Mouse (Mus musculus) right cerebral cortex, postnatal 36 days (tissue): Measurements from ENCODE around the gene Bcl2a1b.
"Not testable (repeated sequence)": the region's sequence is repeated elsewhere in the genome, so short reads cannot be mapped to it uniquely, and the experiment has no call there.

ENCODE experiments used
- DNase-seq, 2 experiments: peaks; one replicate each; pipeline ENCODE4 v3.0.0; 2022; ENCODE audit warnings: low spot score in 2 of 2, mixed read lengths in 1 of 2

Bcl2a1b gene

DNA sequence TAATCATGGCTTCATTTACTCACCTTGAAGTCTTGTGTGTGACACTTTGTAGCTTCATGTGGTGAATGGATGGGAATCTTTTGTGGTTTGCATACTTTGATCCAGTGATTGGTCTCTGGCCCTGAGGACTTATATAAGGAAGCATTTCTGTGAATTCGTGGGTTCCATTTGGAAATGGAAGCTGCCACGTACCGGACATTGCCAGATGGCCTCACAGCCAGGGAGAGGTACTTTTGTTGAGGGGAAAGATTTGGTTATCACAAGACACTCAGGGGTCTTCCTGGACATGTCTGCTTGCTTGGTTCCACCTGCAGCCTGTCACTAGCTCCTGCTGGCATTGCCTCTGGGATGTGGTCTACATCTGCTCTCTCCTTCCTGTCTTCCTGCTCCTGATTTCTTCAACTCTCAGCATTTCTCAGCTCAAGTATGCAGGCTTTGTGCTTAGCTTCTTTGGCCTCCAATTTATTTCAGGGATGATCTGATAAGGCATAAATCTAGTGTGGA, 41.6 kb downstream of the Bcl2a1b start:
- not testable (repeated sequence) for DNase-seq

DNA sequence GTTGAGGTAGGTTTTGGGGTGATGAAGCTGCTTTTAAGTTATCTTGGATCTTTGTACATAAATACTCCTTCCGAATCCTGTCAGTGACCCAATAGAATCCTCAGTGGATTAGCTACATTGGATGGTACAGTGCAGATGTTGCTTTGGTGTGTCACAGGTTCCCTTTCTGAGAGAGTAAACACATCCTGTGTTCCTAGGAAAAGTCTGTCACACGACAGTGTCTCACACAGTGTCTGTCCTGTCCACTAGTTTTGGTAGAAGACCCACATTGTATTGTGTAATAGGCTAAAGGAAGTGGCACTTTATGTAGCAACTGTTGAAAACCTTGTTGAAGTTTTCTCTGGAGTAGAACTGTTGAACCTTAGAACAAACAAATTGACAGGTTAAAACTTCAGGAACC, 54.4 kb downstream of the Bcl2a1b start:
- no peak for DNase-seq

DNA sequence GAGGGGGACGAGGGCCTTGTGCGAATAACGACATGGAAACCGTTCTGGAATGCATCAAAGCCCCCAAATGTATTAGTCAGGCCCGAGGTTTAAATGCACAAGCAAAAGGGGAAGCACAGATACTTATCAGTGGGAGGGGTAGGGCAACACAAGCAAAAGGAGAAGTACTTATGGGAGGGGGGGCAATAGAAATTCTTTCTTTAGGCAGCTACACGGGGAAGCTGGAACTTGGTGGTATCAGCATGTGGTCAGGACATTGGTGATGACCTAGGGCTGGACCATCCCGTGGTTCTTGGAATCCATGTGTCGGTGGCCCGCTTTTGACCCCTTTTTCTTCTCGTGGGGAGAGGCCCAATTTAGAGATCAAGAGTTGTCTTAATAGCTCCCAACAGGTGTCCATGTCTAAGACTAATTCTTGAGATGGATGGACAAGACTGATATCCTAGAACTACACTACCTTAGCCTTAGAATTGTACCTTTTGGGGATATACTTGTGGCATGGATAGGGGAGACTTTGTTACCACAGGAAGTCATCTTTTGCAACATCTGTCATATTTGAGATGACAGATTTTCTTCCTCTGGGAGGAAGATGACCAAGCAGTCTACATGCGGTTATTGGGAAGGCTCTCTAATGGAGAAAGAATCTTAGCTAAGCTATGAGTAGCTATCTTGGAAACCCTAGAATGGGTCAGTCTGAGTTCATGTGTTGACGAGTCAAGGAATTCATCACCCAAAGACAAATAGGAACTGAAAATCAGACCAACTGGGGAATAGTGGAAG, 57.7 kb downstream of the Bcl2a1b start:
- no peak for DNase-seq
